Mouse (Mus musculus) hindbrain, embryonic 13.5 days (tissue): ENCODE results near the gene Thoc3. TPM values are rescaled to one million over a fixed set of nuclear protein-coding genes. Genes with fewer than 3 reads are reported as not detected.
"Not testable (repeated sequence)": the region's sequence is repeated elsewhere in the genome, so short reads cannot be mapped to it uniquely, and the experiment has no call there.

ENCODE experiments used
- ATAC-seq: fragments of 200-750 bp; cut with Nextera tagmentation; 2 replicates; pipeline ENCODE4 v1.8.0; 2017; ENCODE audit warnings: moderate TSS enrichment; ENCODE audit not compliant: low FRiP score
- H3K27ac ChIP-seq: fragments of 300-500 bp; sonication (generic); 2 replicates; pipeline ENCODE4 v1.5.1; 2015; ENCODE audit warnings: inconsistent platforms, mild to moderate bottlenecking, moderate library complexity
- H3K27me3 ChIP-seq: fragments of 300-500 bp; sonication (generic); 2 replicates; pipeline ENCODE4 v1.6.1; 2015; ENCODE audit warnings: mild to moderate bottlenecking, inconsistent platforms
- H3K36me3 ChIP-seq: fragments of 300-500 bp; sonication (generic); 2 replicates; pipeline ENCODE4 v1.6.1; 2015; ENCODE audit warnings: mild to moderate bottlenecking, inconsistent platforms
- H3K4me1 ChIP-seq: fragments of 300-500 bp; sonication (generic); replicated peaks from 2 replicates; pipeline ENCODE4 v1.6.1; 2015; ENCODE audit warnings: inconsistent platforms
- H3K4me2 ChIP-seq: fragments of 300-500 bp; sonication (generic); 2 replicates; pipeline ENCODE4 v1.6.1; 2015; ENCODE audit warnings: inconsistent platforms, mild to moderate bottlenecking, moderate library complexity
- H3K4me3 ChIP-seq: fragments of 300-500 bp; sonication (generic); 2 replicates; pipeline ENCODE4 v1.5.1; 2015; ENCODE audit warnings: mild to moderate bottlenecking, inconsistent platforms
- H3K9ac ChIP-seq: fragments of 300-500 bp; sonication (generic); 2 replicates; pipeline ENCODE4 v1.6.1; 2015; ENCODE audit warnings: mild to moderate bottlenecking, inconsistent platforms
- H3K9me3 ChIP-seq: fragments of 300-500 bp; sonication (generic); 2 replicates; pipeline ENCODE4 v1.6.1; 2016; ENCODE audit warnings: inconsistent platforms
- WGBS: fragments of 180-500 bp; shearing (Covaris S2); methylation state at CpG from one replicate; pipeline ENCODE4 v1.1.7; 2015; 5-methylcytosine and 5-hydroxymethylcytosine counted together
- polyA plus RNA-seq: library from polyadenylated mRNA; unstranded; fragments of >200 nt; fragmentation: Nextera tagmentation; extraction: Ambion mirVana; gene quantifications from 2 replicates; pipeline ENCODE4 v1.2.1, GENCODE M21; 2015

Thoc3 gene
- 94.5 and 105 TPM in 2 replicates for polyA plus RNA-seq

DNA sequence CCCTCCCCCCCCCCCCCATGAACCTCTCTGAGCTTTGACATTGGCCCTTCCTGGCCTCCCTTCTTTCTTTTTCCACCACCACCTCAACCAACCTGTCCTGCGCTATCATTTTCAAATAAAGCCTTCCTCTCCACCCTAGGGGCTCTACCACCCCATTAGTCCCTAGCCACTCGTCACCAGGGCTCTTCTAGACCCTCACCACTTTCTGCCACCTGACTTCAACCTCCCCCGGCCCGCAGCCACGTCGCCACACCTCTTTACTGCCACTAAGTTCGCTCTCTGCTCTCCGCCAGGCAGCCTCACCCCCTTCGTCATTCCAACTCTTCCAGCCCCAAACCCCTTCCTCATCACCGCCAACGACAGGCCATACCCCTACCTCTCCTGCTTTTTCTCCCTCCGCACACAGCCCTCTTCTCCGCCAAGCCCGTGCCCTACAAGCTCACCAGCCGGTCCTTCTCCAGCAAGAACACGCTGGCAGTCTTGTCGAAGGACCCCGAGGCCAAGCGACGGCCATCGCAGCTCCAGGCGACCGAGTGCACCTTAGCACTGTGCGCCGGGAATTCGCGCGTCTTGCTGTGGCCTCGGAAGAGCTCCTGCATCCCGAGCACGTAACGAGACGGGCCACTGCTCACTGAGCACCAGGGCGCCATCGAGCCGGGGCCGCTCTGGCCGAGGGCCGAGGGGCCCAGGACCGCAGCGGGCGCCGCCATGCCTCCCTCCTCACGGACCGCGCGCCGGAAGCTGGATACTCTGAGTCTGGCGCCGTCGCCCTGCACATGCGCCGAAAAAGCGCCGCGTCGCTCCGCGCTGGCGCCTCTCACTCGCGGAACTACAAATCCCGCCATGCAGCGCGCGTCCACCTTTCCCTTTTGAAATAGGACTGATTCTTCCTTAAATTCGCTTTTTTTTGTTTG lies at the start of gene Thoc3:
Gene Thoc3 (minus strand): TSS at position 752 of the 914 bp plus-strand sequence.
- peaks cover 41% of the 10 kb centered on the region for H3K36me3 ChIP-seq
- WGBS, result under 1% methylated on average over 67 of the region's 67 CpGs
- no peaks in the 10 kb centered on the region for H3K27me3 ChIP-seq
- H3K27ac ChIP-seq, result peak within 1 kb of the TSS; percentile 44
- H3K4me2 ChIP-seq, result peak within 1 kb of the TSS; percentile 94
- peak; percentile 98 for ATAC-seq
- no peaks in the 10 kb centered on the region for H3K9me3 ChIP-seq
- H3K4me1 ChIP-seq, result peaks cover 15% of the 10 kb centered on the region
- H3K4me3 ChIP-seq, result peak within 1 kb of the TSS; percentile 93
- peak within 1 kb of the TSS; percentile 89 for H3K9ac ChIP-seq

DNA sequence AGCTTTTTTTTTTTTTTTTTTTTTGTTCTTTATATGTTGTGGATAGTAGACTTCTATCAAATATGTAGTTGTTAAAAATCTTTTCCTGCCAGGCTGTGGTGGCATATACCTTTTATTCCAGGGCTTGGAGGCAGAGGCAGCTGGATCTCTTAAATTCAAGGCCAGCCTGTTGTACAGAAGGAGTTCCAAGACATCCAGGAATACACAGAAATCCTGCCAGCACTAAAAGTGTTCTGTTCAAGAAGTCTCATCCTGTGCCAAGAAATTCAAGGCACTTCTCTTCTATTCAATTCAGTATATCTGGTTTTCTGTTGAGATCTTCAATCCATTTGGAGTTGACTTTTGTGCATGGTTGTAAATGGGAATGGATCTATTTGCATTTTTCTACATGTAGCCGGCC lies 37.3 kb upstream of the Thoc3 start:
- H3K27ac ChIP-seq, result no peak overlapping the region
- peaks cover 2% of the 10 kb centered on the region; the same call in 1 of the 2 replicates for H3K36me3 ChIP-seq
- H3K4me3 ChIP-seq, result no peak overlapping the region
- peaks cover 22% of the 10 kb centered on the region for H3K4me1 ChIP-seq
- no peak for ATAC-seq
- WGBS, result 92% methylated on average over 1 of the region's 1 CpGs
- no peaks in the 10 kb centered on the region for H3K9me3 ChIP-seq
- H3K4me2 ChIP-seq, result no peak overlapping the region
- H3K9ac ChIP-seq, result no peak overlapping the region
- 0 out of 2 replicates have a peak, but pooled peaks cover 4% of the 10 kb centered on the region for H3K27me3 ChIP-seq

DNA sequence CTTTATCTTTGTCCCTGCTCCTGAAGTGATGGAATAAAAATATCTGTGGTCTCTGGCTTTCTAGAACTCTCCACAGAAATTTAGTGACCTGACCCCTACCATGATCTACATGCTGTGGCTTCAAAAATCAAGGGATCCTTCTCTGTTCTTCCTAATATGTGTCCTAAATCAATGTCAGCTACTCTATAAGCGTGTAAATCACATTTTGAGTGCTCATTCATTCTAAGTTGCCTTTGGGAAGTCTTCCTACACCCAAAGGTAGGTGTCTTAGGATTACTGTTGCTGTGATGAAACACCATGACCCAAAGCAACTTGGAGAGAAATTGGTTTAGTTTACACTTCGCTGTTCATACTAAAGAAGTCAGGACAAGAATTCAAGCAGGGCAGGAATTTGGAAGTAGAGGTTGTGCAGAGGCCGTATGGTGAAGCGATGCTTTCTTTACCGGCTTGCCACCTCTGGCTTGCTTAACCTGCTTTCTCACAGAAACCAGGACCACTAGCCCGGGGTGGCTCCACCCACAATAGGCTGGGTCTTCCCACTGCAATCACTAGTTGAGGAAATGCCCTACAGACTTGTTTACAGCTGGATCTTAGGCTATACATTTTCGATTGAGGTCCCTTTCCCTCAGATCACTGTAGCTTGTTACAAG lies 36.1 kb upstream of the Thoc3 start:
- ATAC-seq, result no peak
- Histone ChIP-seq H3K9me3 (no peaks in the 10 kb centered on the region), H3K4me2 (peak overlapping the region; percentile 77), H3K36me3 (peaks cover 2% of the 10 kb centered on the region; the same call in 1 of the 2 replicates), H3K27ac (peak overlapping the region; percentile 92), H3K4me3 (peak overlapping the region; percentile 81), H3K27me3 (0 out of 2 replicates have a peak, but pooled peaks cover 4% of the 10 kb centered on the region), H3K9ac (peak overlapping the region; percentile 93), H3K4me1 (peaks cover 22% of the 10 kb centered on the region)
- 38% methylated on average over 7 of the region's 7 CpGs for WGBS

DNA sequence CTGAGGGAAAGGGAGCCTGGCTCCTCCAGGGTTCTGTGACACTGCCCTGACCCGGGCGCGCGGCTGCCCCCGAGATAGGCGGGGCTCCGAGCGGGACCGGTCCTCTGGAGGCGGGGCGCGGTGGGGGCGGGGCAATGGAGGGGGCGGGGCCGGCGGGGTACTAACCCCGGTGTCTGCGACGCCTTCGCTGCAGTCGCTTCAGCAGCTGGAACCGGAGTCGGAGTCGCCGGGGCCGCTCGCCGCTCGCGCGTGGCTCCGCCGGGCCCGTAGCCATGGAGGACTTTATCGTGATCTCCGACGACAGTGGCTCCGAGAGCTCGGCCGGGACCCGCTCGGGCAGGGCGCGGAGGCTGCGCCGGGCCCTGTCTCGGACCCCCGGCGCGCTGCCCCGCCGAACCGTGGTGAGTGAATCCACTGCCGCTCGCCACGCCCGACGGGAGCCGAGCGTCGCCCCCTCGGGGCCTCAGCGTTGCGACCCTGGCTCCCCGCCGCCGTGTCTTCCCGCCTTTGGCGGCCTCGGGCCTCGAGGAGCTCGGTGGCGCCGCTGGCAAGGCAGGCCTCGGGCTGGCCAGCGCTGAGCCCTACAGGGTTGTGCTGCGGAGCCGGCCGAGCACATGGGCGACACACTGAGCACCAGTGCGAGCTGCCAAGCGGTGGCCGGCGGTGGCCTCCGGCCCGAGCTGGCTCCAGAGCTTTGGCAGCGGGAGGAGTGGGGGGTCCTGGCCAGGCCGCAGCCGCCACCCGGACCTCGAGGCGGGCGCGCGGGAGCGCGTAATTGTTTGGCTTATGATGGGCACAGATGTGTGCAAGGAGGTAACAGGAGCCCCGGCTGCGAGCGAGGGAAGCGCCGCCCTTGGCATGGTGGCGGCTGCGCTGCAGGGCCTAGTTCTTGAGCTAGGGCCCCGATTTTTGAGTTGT lies 35.2 kb upstream of the Thoc3 start, which contains the start of gene Simc1:
Gene Simc1 (plus strand): TSS at position 176 of the 918 bp plus-strand sequence.
- H3K27me3 ChIP-seq, result 0 out of 2 replicates have a peak, but pooled peaks cover 4% of the 10 kb centered on the region
- H3K4me2 ChIP-seq, result peak within 1 kb of the TSS; percentile 77
- peak within 1 kb of the TSS; percentile 81 for H3K4me3 ChIP-seq
- under 1% methylated on average over 99 of the region's 105 CpGs for WGBS
- H3K9me3 ChIP-seq, result no peaks in the 10 kb centered on the region
- H3K36me3 ChIP-seq, result peaks cover 2% of the 10 kb centered on the region; the same call in 1 of the 2 replicates
- peak within 1 kb of the TSS; percentile 93 for H3K9ac ChIP-seq
- peak; percentile 93 for ATAC-seq
- peaks cover 22% of the 10 kb centered on the region for H3K4me1 ChIP-seq
- peak within 1 kb of the TSS; percentile 92 for H3K27ac ChIP-seq

DNA sequence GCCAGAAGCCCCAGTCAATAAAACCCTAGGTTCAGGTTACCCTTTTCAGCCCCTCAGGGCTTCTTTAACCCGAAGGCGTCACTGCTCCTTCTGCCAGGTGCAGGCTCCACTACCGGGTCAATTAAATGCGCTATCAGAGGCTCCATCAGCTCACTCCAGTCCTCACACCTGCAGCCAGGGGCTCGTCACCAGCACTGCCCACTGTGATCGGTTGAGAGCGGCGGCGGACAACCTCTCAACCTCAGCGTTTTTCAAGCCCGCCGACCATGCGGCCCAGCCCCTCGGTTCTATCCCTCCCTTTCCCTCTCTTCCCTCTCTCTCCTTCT lies 34.6 kb upstream of the Thoc3 start:
- H3K4me2 ChIP-seq, result peak overlapping the region; percentile 77
- H3K27ac ChIP-seq, result peak overlapping the region; percentile 92
- H3K9ac ChIP-seq, result peak overlapping the region; percentile 93
- peaks cover 22% of the 10 kb centered on the region for H3K4me1 ChIP-seq
- peak; percentile 74 for ATAC-seq
- H3K36me3 ChIP-seq, result peaks cover 2% of the 10 kb centered on the region; the same call in 1 of the 2 replicates
- H3K4me3 ChIP-seq, result peak overlapping the region; percentile 81
- under 1% methylated on average over 14 of the region's 14 CpGs for WGBS
- H3K27me3 ChIP-seq, result peaks cover 7% of the 10 kb centered on the region; the same call in 1 of the 2 replicates
- H3K9me3 ChIP-seq, result no peaks in the 10 kb centered on the region

DNA sequence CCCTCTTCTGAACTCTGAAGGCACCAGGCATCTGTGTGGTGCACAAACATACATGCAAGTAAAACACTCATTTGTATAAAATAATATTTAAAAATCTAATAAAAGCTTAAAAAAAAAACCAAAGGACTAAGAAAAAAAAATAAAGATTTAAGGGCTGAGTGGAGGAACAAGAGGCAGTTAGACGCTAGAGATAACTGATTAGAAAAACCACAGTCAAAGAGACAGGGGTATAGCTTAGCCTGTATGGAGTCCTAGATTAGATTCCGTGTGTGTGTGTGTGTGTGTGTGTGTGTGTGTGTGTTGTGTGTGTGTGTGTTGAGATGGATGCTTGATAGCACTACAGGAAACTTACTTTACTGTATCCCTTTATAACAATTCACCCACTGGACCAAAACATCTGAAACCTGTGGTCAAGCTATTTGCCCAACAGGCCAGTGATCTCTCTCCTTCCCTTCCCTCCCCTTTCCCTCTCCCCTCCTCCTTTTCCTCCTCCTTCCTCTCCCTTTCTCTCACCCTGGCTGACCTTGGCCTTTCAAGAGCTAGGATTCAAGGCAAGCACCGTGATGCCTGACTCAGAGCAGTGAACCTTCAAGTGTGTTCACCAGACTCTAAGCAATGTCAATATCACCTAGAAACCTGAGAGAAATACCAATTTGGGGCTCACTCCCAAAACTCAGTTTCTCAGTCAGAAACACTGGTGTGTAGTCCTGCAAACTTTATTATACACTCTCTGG lies 33.5 kb upstream of the Thoc3 start:
- 70% methylated on average over 3 of the region's 3 CpGs for WGBS

DNA sequence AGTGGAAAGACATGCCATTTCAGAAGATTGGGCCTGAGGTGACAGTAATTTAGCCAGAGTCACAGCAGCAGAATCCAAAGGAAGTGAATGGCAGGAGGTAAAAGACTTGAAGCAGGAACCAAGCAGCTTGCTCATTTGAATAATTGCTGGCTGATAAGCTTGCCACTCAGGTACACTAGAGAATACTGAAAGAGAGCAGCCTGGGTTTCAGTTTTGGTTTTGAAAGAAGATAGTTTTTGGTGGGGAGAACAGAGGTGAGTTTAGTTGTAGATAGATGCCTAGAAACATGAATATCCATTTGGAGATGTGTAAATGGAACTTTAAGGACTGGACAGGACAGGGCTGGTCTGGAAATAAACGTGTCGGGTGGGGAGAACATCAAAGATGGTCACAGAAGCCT lies 32.7 kb upstream of the Thoc3 start:
- peaks cover 20% of the 10 kb centered on the region for H3K4me1 ChIP-seq
- 83% methylated on average over 2 of the region's 2 CpGs for WGBS
- H3K4me3 ChIP-seq, result no peak overlapping the region
- no peak for ATAC-seq
- no peaks in the 10 kb centered on the region for H3K9me3 ChIP-seq
- H3K27ac ChIP-seq, result no peak overlapping the region
- peaks cover 9% of the 10 kb centered on the region; the same call in 1 of the 2 replicates for H3K27me3 ChIP-seq
- no peaks in the 10 kb centered on the region for H3K36me3 ChIP-seq
- H3K9ac ChIP-seq, result no peak overlapping the region
- H3K4me2 ChIP-seq, result no peak overlapping the region

More for the DNA sequence above, 33.5 kb upstream of the Thoc3 start:
- Histone ChIP-seq H3K9ac (no peak overlapping the region), H3K36me3 (peaks cover 2% of the 10 kb centered on the region; the same call in 1 of the 2 replicates), H3K4me3 (no peak overlapping the region), H3K4me2 (no peak overlapping the region), H3K4me1 (peaks cover 22% of the 10 kb centered on the region), H3K27ac (no peak overlapping the region), H3K27me3 (peaks cover 9% of the 10 kb centered on the region; the same call in 1 of the 2 replicates), H3K9me3 (no peaks in the 10 kb centered on the region)
- no peak for ATAC-seq

DNA sequence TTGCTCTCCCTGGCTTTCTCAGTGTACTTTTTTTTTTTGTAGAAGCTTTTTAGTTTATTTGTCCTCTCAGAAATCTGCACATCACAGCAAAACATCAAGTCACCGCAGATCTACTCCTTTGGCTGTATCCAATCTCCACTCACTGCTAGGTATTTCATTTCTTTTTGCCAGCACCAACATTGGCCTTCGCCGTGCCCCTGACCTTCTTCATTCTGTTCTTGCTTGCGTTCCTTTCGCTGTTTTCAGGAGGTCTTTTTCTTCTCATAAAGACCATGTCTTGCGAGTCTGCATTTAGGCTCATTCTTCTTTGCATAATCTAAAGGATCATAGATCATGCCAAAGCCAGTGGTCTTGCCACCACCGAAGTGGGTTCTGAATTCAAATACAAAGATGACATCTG lies 30.9 kb upstream of the Thoc3 start:
- H3K4me2 ChIP-seq, H3K4me3 ChIP-seq, H3K27ac ChIP-seq, ATAC-seq, H3K9me3 ChIP-seq, H3K27me3 ChIP-seq, H3K9ac ChIP-seq, H3K36me3 ChIP-seq, H3K4me1 ChIP-seq: not testable (repeated sequence)
- 90% methylated on average over 7 of the region's 7 CpGs for WGBS

DNA sequence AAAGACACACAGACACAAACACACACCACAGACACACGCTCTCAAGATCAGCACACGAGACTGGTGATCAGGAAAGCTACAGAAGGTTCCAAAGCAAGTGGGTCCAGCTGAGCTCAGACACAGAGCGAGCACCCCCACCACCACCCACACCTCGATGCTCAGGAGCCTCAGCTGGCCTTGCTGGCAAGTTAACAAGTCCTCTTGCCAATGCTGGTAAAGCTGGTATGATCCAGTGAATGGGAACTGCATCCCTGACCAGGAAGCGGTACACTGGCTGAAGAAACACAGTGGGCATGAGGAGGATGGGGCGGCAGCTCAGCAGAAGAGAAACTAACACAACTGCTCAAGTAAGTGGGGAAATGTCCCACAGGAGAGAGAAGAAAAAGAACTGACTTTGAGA lies 22.7 kb upstream of the Thoc3 start:
- ATAC-seq, result no peak
- no peaks in the 10 kb centered on the region for H3K9me3 ChIP-seq

DNA sequence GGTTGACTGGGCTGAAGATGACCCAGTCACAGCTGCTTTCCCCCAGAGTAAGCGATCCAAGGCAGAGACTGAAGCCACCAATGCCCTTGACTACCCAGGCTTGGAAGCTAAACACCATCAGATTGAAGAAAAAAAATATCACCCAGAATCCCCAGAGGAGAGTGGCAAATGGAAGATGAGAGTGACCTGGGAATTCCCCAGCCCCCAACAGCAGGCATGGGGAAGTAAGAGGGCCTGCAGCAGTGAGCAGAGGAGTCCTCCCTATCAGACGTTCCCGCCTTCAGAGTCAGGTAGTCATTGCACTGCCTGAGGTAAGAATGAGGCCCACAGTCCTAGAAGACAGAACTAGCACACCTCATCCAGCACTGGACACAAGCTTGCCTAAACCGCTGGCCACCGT lies 21.8 kb upstream of the Thoc3 start:
- H3K9me3 ChIP-seq, result no peaks in the 10 kb centered on the region
- 0 out of 2 replicates have a peak, but pooled peaks cover 3% of the 10 kb centered on the region for H3K27me3 ChIP-seq
- 87% methylated on average over 5 of the region's 5 CpGs for WGBS
- H3K36me3 ChIP-seq, result no peaks in the 10 kb centered on the region
- no peak overlapping the region for H3K27ac ChIP-seq
- H3K4me3 ChIP-seq, result no peak overlapping the region
- H3K4me1 ChIP-seq, result no peaks in the 10 kb centered on the region
- ATAC-seq, result no peak
- no peak overlapping the region for H3K4me2 ChIP-seq
- H3K9ac ChIP-seq, result no peak overlapping the region

More for the DNA sequence above, 22.7 kb upstream of the Thoc3 start:
- H3K4me1 ChIP-seq, result no peaks in the 10 kb centered on the region
- H3K36me3 ChIP-seq, result no peaks in the 10 kb centered on the region
- H3K9ac ChIP-seq, result no peak overlapping the region
- H3K27me3 ChIP-seq, result 0 out of 2 replicates have a peak, but pooled peaks cover 3% of the 10 kb centered on the region
- H3K27ac ChIP-seq, result no peak overlapping the region
- no peak overlapping the region for H3K4me2 ChIP-seq
- whole genome bisulfite sequencing, result 80% methylated on average over 6 of the region's 6 CpGs
- H3K4me3 ChIP-seq, result no peak overlapping the region

DNA sequence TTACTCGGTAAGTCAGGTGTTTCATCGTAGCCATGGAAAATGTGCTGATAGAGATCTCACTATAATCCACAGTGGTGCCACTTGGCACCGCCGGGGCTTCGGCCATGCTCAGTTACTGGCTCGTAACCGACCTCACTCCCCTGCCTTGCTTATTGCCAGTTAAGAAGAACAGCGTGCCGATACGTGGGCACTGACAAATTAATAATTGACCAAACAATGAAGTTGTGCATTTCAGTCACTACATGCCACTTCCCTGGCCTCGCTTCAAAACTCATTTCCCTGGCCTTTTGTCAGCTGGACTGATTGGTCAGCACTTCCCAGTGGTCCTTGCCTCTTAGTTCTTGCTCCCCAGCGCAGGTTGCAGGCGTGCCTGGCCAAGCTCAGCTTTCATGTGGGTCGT lies 12.8 kb upstream of the Thoc3 start:
- Histone ChIP-seq H3K4me1 (no peaks in the 10 kb centered on the region), H3K9me3 (no peaks in the 10 kb centered on the region), H3K4me3 (no peak overlapping the region), H3K27ac (no peak overlapping the region), H3K9ac (no peak overlapping the region), H3K27me3 (peaks cover 13% of the 10 kb centered on the region; the same call in 1 of the 2 replicates), H3K4me2 (no peak overlapping the region), H3K36me3 (no peaks in the 10 kb centered on the region)
- WGBS, result 81% methylated on average over 14 of the region's 14 CpGs
- no peak for ATAC-seq
